Mouse (Mus musculus) forebrain, embryonic 14.5 days (tissue): Measurements from ENCODE around the gene Jade2. TPM values are rescaled to one million over a fixed set of nuclear protein-coding genes. Genes with fewer than 3 reads are reported as not detected.

Experiments used
- ATAC-seq: fragments of 200-750 bp; cut with Nextera tagmentation; 2 replicates; pipeline ENCODE4 v1.8.0; 2017; ENCODE audit warnings: mild to moderate bottlenecking, moderate library complexity
- DNase-seq: peaks from one replicate; pipeline ENCODE4 v3.0.0-alpha.2; 2015; ENCODE audit warnings: low spot score
- H3K27ac ChIP-seq: fragments of 300-500 bp; sonication (generic); 2 replicates; pipeline ENCODE4 v1.5.1; 2014; ENCODE audit warnings: low read depth, mild to moderate bottlenecking, control low read depth, low read length, moderate library complexity
- H3K27me3 ChIP-seq: fragments of 300-500 bp; sonication (generic); replicated peaks from 2 replicates; pipeline ENCODE4 v1.6.1; 2014; ENCODE audit warnings: low read length, control low read depth, mixed read lengths; ENCODE audit not compliant: control insufficient read depth, insufficient read depth
- H3K36me3 ChIP-seq: fragments of 300-500 bp; sonication (generic); 2 replicates; pipeline ENCODE4 v1.6.1; 2014; ENCODE audit warnings: low read length, control low read depth; ENCODE audit not compliant: control insufficient read depth, insufficient read depth
- H3K4me1 ChIP-seq: fragments of 300-500 bp; sonication (generic); 2 replicates; pipeline ENCODE4 v1.6.1; 2014; ENCODE audit warnings: antibody characterized with exemption, low read length, control low read depth; ENCODE audit not compliant: control insufficient read depth, insufficient read depth
- H3K4me2 ChIP-seq: fragments of 300-500 bp; sonication (generic); 2 replicates; pipeline ENCODE4 v1.6.1; 2014; ENCODE audit warnings: mild to moderate bottlenecking, control low read depth, low read length
- H3K4me3 ChIP-seq: fragments of 300-500 bp; sonication (generic); 2 replicates; pipeline ENCODE4 v1.5.1; 2014; ENCODE audit warnings: low read depth, low read length, control low read depth
- H3K9ac ChIP-seq: fragments of 300-500 bp; sonication (generic); 2 replicates; pipeline ENCODE4 v1.6.1; 2014; ENCODE audit warnings: mild to moderate bottlenecking, low read length, control low read depth, moderate library complexity
- H3K9me3 ChIP-seq: fragments of 300-500 bp; sonication (generic); replicated peaks from 2 replicates; pipeline ENCODE4 v1.6.1; 2016; ENCODE audit warnings: low read length, control low read depth, mixed read lengths; ENCODE audit not compliant: control insufficient read depth
- WGBS: fragments of 180-500 bp; shearing (Covaris S2); extraction: QIAGEN DNeasy Blood & Tissue Kit; methylation state at CpG from one replicate; pipeline ENCODE4 v1.1.7; 2014; 5-methylcytosine and 5-hydroxymethylcytosine counted together
- polyA plus RNA-seq: library from polyadenylated mRNA; unstranded; fragments of >200 nt; fragmentation: Nextera tagmentation; extraction: Ambion mirVana; gene quantifications from 2 replicates; pipeline ENCODE4 v1.2.1, GENCODE M21; 2014

The Jade2 gene
- polyA plus RNA-seq, 1 experiment from 2014 or later = 0.20 TPM

- no peaks in the 10 kb centered on the region for H3K27me3 ChIP-seq
- no peak overlapping the region for H3K4me3 ChIP-seq
- H3K4me1 ChIP-seq = peaks cover 10% of the 10 kb centered on the region
- no peak overlapping the region for H3K4me2 ChIP-seq
- 85% methylated on average over 8 of the region's 8 CpGs for WGBS
- ATAC-seq = no peak
- DNase-seq = no peak
- H3K9ac ChIP-seq = no peak overlapping the region
- H3K9me3 ChIP-seq = no peaks in the 10 kb centered on the region
- H3K27ac ChIP-seq = no peak overlapping the region
- no peaks in the 10 kb centered on the region for H3K36me3 ChIP-seq
Measured at GRCm38 (mm10) chr11:51767579-51768220, 89.8 kb downstream of the Jade2 start.

GRCm38 (mm10) chr11:51764816-51765215 is 92.6 kb downstream of the Jade2 start:
- no peak for ATAC-seq
- Histone ChIP-seq H3K27ac (no peak overlapping the region), H3K9ac (no peak overlapping the region), H3K27me3 (no peaks in the 10 kb centered on the region), H3K4me3 (no peak overlapping the region), H3K4me2 (peak overlapping the region; percentile 93), H3K4me1 (peaks cover 10% of the 10 kb centered on the region), H3K9me3 (no peaks in the 10 kb centered on the region), H3K36me3 (no peaks in the 10 kb centered on the region)
- no peak for DNase-seq
- 87% methylated on average over 4 of the region's 4 CpGs for WGBS

GRCm38 (mm10) chr11:51763955-51764354 is 93.5 kb downstream of the Jade2 start:
- H3K36me3 ChIP-seq = no peaks in the 10 kb centered on the region
- DNase-seq (no peak), ATAC-seq (peak; percentile 42)
- H3K4me2 ChIP-seq = peak overlapping the region; percentile 93
- no peak overlapping the region for H3K27ac ChIP-seq
- H3K4me1 ChIP-seq = peaks cover 10% of the 10 kb centered on the region
- H3K9me3 ChIP-seq = no peaks in the 10 kb centered on the region
- WGBS = 7% methylated on average over 13 of the region's 13 CpGs
- H3K27me3 ChIP-seq = no peaks in the 10 kb centered on the region
- H3K4me3 ChIP-seq = peak overlapping the region; percentile 64
- H3K9ac ChIP-seq = peak overlapping the region; percentile 83

Other genes with a start within 250 kb of the Jade2 start
- 114 and 150 TPM in 2 replicates for gene Nhp2, start 237.9 kb downstream of the Jade2 start, polyA plus RNA-seq
- gene Rmnd5b, start 221.8 kb downstream of the Jade2 start, polyA plus RNA-seq = 77.0 and 86.4 TPM in 2 replicates
- 6.6 and 9.9 TPM in 2 replicates for gene N4bp3, start 206.8 kb downstream of the Jade2 start, polyA plus RNA-seq
- 0.44 and 0.61 TPM in 2 replicates for gene D930048N14Rik, start 206.7 kb downstream of the Jade2 start, polyA plus RNA-seq
- gene 0610009B22Rik, start 168.8 kb downstream of the Jade2 start, polyA plus RNA-seq = 97.8 and 108 TPM in 2 replicates
- 7.5 and 11.6 TPM in 2 replicates for gene Sec24a, start 94.0 kb downstream of the Jade2 start, polyA plus RNA-seq
- 179 and 184 TPM in 2 replicates for gene Sar1b, start 94.0 kb downstream of the Jade2 start, polyA plus RNA-seq
- gene Cdkn2aipnl, start 110.0 kb upstream of the Jade2 start, polyA plus RNA-seq = 117 and 121 TPM in 2 replicates
- 189 and 211 TPM in 2 replicates for gene Ube2b, start 143.1 kb upstream of the Jade2 start, polyA plus RNA-seq
- gene Cdkl3, start 146.6 kb upstream of the Jade2 start, polyA plus RNA-seq = 20.4 and 22.3 TPM in 2 replicates
- gene Ppp2ca, start 241.0 kb upstream of the Jade2 start, polyA plus RNA-seq = 137 and 140 TPM in 2 replicates